Mouse (Mus musculus) liver, postnatal 0 days (tissue): Measurements from ENCODE around the gene Fam214b. TPM values are rescaled to one million over a fixed set of nuclear protein-coding genes. Genes with fewer than 3 reads are reported as not detected.

Experiments
- ATAC-seq: fragments of 200-750 bp; cut with Nextera tagmentation; 2 replicates; pipeline ENCODE4 v1.8.0; 2017; ENCODE audit warnings: mild to moderate bottlenecking, moderate library complexity
- DNase-seq: peaks from one replicate; pipeline ENCODE4 v3.0.0-alpha.2; 2016
- H3K27ac ChIP-seq: fragments of 300-500 bp; sonication (generic); 2 replicates; pipeline ENCODE4 v1.5.1; 2014; ENCODE audit warnings: antibody characterized with exemption, moderate library complexity, mild to moderate bottlenecking, low read depth
- H3K27me3 ChIP-seq: fragments of 300-500 bp; sonication (generic); 2 replicates; pipeline ENCODE4 v1.6.1; 2014; ENCODE audit warnings: low read length, control low read depth, mixed read lengths; ENCODE audit not compliant: insufficient read depth
- H3K36me3 ChIP-seq: fragments of 300-500 bp; sonication (generic); replicated peaks from 2 replicates; pipeline ENCODE4 v1.6.1; 2014; ENCODE audit warnings: mild to moderate bottlenecking, control low read depth, low read length, moderate library complexity, mixed read lengths; ENCODE audit not compliant: insufficient read depth
- H3K4me1 ChIP-seq: fragments of 300-500 bp; sonication (generic); 2 replicates; pipeline ENCODE4 v1.6.1; 2014; ENCODE audit warnings: antibody characterized with exemption, mild to moderate bottlenecking, control low read depth; ENCODE audit not compliant: insufficient read depth
- H3K4me2 ChIP-seq: fragments of 300-500 bp; sonication (generic); 2 replicates; pipeline ENCODE4 v1.6.1; 2014; ENCODE audit warnings: low read depth, mild to moderate bottlenecking, low read length, moderate library complexity, mixed read lengths
- H3K4me3 ChIP-seq: fragments of 300-500 bp; sonication (generic); 2 replicates; pipeline ENCODE4 v1.5.1; 2014; ENCODE audit warnings: low read depth, low read length
- H3K9ac ChIP-seq: fragments of 300-500 bp; sonication (generic); replicated peaks from 2 replicates; pipeline ENCODE4 v1.6.1; 2014; ENCODE audit warnings: mild to moderate bottlenecking, moderate library complexity
- H3K9me3 ChIP-seq: fragments of 300-500 bp; sonication (generic); 2 replicates; pipeline ENCODE4 v1.6.1; 2016; ENCODE audit warnings: mild to moderate bottlenecking, control low read depth, low read length, mixed read lengths
- CTCF ChIP-seq: sonication (generic); IDR thresholded peaks from 2 replicates; pipeline ENCODE4 v1.5.1; 2016; ENCODE audit warnings: antibody characterized with exemption, low read depth
- EP300 ChIP-seq: IDR thresholded peaks from 2 replicates; pipeline ENCODE4 v1.6.1; 2016; ENCODE audit warnings: antibody characterized with exemption, low read depth, mild to moderate bottlenecking
- WGBS: fragments of 180-500 bp; shearing (Covaris S2); extraction: QIAGEN DNeasy Blood & Tissue Kit; methylation state at CpG from one replicate; pipeline ENCODE4 v1.1.7; 2014; ENCODE audit not compliant: insufficient replicate concordance; 5-methylcytosine and 5-hydroxymethylcytosine counted together
- polyA plus RNA-seq: library from polyadenylated mRNA; unstranded; fragments of >200 nt; fragmentation: Nextera tagmentation; extraction: Ambion mirVana; gene quantifications from 2 replicates; pipeline ENCODE4 v1.2.1, GENCODE M21; 2015

The Fam214b gene
- polyA plus RNA-seq, 1 experiment from 2014 or later, result 11.7 TPM

DNA sequence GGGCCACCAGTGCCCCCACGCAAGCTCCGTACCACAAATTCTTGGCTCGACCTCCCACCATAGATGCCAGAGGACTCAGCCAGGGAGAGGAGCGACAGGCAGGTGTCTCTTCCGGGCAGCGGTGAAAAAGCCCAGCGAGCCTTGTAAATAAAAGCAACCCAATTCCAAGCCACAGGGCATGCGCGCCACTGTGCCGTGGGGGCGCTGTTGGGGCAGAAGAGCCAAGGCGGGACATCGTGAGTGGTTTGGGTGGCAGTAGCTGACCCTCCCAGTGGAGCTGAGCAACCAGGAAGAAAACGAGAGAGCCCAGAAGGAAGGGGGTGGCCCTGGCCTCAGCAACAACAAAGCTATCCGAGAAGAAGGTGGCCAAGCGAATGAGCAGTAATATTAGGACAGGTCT lies 25.1 kb downstream of the Fam214b start:
- Histone ChIP-seq H3K9me3 (no peaks in the 10 kb centered on the region), H3K36me3 (peaks cover 37% of the 10 kb centered on the region), H3K4me2 (no peak overlapping the region), H3K9ac (no peak overlapping the region), H3K4me3 (no peak overlapping the region), H3K27me3 (no peaks in the 10 kb centered on the region), H3K4me1 (peaks cover 7% of the 10 kb centered on the region), H3K27ac (no peak overlapping the region)
- TF ChIP-seq CTCF (no peak), EP300 (no peak)
- ATAC-seq (no peak), DNase-seq (no peak)
- WGBS, result 90% methylated on average over 16 of the region's 16 CpGs

DNA sequence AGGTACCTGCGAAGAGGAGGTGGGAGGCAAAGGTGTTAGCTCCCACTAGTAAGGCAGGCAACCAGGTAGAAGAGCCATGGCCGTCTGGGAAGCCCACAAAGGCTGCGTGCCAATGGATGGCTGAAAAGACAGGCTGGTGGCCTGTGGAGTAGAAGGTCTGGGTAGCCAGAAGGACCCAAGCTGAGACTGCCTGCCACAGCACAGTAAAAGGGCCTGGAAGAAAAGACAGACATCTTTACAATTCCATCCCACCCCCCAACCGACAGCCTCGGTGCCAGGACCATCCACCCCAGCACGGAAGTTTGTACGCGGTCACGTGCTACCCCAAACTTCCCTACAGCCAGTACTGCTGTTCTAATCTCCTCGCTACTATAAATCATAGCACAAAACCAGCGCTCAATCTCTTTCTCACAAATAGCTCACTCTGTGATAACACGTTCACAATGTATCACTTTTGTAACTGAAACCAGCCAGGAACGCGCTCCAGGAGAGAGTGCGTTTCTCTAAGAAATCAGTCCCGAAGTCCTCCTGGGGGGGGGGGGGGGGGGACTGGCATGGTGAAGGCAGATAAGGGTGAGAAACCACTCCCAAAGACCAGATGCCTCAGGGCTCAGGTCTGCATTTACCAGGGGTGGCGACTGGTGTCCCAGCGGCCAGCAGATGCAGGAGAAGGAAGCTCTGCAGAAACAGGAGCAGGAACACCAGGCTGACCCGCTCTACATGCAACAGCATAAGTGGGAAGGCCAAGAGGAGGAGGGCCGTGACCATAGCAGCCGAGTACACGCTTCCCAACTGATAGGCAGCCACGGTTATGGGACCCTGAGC lies 26.2 kb downstream of the Fam214b start:
- Histone ChIP-seq H3K27me3 (no peaks in the 10 kb centered on the region), H3K27ac (no peak overlapping the region), H3K4me1 (peaks cover 3% of the 10 kb centered on the region), H3K9me3 (no peaks in the 10 kb centered on the region), H3K4me3 (no peak overlapping the region), H3K4me2 (no peak overlapping the region), H3K9ac (no peak overlapping the region), H3K36me3 (peaks cover 37% of the 10 kb centered on the region)
- 70% methylated on average over 23 of the region's 23 CpGs for WGBS
- ATAC-seq (no peak), DNase-seq (no peak)
- TF ChIP-seq CTCF (no peak), EP300 (no peak)

DNA sequence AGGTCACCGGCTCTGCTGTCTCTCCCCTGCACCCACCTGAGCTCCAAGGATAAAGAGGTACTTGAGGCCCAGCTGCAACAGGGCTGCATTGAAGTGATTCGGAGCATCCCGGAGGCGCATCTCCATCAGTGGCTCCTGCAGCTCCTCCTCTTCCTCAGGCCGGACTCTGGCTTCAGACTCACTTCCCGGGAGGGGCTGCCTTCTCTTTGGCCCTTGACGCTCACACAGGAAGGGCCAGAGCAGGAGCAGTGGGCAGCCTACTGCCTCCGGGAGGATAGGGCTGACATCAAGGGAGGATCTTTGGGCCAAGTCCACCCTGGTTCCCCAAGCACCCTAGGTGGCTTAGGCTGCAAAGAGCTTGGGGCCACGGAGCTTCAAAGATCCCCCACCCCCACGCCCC lies 26.8 kb downstream of the Fam214b start:
- WGBS, result 87% methylated on average over 10 of the region's 10 CpGs
- ATAC-seq (no peak), DNase-seq (no peak)
- H3K36me3 ChIP-seq, result peaks cover 34% of the 10 kb centered on the region
- no peak overlapping the region for H3K9ac ChIP-seq
- TF ChIP-seq CTCF (no peak), EP300 (no peak)
- no peaks in the 10 kb centered on the region for H3K9me3 ChIP-seq
- H3K4me2 ChIP-seq, result no peak overlapping the region
- H3K4me1 ChIP-seq, result no peaks in the 10 kb centered on the region; the same call in 1 of the 2 replicates
- H3K27ac ChIP-seq, result no peak overlapping the region
- H3K4me3 ChIP-seq, result no peak overlapping the region
- no peaks in the 10 kb centered on the region for H3K27me3 ChIP-seq

DNA sequence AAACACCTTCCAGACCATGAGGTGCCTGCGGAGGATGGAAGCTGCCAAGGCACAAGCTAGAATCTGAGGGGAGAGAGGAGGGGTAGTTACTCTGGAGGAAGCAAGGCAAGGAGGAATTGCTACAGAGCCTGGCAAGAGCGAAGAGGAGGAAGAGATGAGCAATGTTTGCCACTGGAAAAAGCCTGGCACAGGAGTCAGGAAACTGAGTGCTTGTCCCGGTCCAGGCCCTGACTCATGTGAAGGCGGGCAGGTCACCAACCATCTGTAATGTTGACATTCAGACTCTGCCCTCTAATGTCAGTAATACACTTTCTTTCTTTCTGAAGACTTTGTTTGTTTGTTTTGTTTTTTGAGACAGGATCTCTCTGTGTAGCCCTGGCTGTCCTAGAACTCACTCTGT lies 27.9 kb downstream of the Fam214b start:
- no peak overlapping the region for H3K9ac ChIP-seq
- H3K4me3 ChIP-seq, result no peak overlapping the region
- no peak for TF ChIP-seq EP300
- no peak for TF ChIP-seq CTCF
- H3K9me3 ChIP-seq, result no peaks in the 10 kb centered on the region
- H3K36me3 ChIP-seq, result peaks cover 28% of the 10 kb centered on the region
- no peaks in the 10 kb centered on the region for H3K4me1 ChIP-seq
- no peak overlapping the region for H3K4me2 ChIP-seq
- no peak for DNase-seq
- 85% methylated on average over 4 of the region's 4 CpGs for WGBS
- H3K27ac ChIP-seq, result no peak overlapping the region
- no peaks in the 10 kb centered on the region for H3K27me3 ChIP-seq
- ATAC-seq, result no peak

DNA sequence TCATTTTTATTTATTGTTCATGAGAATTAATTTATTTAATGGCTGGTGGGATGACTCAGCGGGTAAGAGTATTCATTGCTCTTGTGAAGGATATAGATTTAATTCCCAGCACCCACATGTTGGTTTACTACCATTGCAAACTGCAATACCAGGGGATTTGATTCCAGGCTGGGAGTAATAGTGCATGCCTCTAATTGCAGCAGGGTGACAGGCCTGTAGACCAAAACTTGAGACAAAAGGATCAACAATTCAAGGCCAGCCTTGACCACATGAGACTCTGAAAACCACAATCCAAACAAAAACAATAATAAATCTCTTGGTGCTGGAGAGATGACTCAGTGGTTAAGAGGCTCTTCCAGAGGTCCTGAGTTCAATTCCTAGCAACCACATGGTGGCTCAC lies 33.9 kb downstream of the Fam214b start:
- WGBS, result 76% methylated on average over 1 of the region's 1 CpGs
- Histone ChIP-seq H3K27me3 (no peaks in the 10 kb centered on the region), H3K9me3 (no peaks in the 10 kb centered on the region), H3K4me2 (no peak overlapping the region), H3K9ac (no peak overlapping the region), H3K4me1 (peaks cover 6% of the 10 kb centered on the region; the same call in 1 of the 2 replicates), H3K27ac (no peak overlapping the region), H3K4me3 (no peak overlapping the region), H3K36me3 (no peaks in the 10 kb centered on the region; the same call in 1 of the 2 replicates)
- no peak for TF ChIP-seq EP300
- ATAC-seq (no peak), DNase-seq (no peak)

DNA sequence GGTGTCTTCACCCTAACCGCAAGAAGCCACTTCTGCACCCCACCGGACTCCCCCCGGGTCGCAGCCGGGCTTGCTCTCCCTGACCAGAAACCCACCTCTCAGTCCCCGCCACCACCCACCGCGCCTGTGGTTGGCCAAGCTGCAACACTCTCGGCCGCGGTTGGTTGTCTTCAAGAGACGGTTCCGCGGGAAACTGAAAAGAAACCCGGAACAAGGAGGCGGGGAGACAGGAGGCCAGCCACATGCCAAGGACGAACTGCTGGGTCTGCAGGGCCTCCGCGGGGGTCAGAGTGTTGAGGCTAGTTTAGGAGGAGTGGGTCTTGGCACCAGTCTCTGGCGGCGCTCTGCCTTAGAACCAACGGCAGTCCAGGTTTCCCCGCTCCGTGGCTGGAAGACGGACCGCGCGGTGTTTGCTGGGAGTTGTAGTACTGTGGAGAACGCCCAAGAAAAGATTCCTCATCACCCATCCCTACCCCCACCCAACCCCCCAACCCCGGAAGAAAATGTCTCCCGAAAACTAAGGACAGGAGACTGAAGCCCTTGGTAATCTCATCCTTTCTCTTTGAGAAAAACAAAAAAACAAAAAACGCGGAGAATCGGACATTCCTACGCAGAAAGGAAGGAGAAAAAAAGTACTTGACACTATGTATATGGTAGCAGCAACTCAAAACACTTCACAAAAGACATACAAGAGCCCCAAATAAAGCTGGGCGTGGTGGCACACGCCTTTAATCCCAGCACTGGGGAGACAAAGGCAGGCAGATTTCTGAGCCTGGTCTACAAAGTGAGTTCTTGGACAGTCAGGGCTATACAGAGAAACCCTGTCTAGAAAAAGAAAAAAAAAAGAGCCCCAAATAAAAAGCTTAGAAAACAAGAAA lies 35.6 kb downstream of the Fam214b start, which contains the start of gene Fancg:
Fancg (minus strand) TSS at position 346 of the 878 bp plus-strand sequence.
- peak; percentile 82 for DNase-seq
- H3K27ac ChIP-seq, result peak within 1 kb of the TSS; percentile 61
- H3K9me3 ChIP-seq, result no peaks in the 10 kb centered on the region
- peak within 1 kb of the TSS; percentile 88 for H3K4me3 ChIP-seq
- peak; percentile 83 for ATAC-seq
- H3K9ac ChIP-seq, result peak within 1 kb of the TSS; percentile 84
- TF ChIP-seq CTCF, result no peak
- peak within 1 kb of the TSS; percentile 96 for H3K4me2 ChIP-seq
- peaks cover 6% of the 10 kb centered on the region; the same call in 1 of the 2 replicates for H3K4me1 ChIP-seq
- under 1% methylated on average over 37 of the region's 37 CpGs for WGBS
- no peaks in the 10 kb centered on the region for H3K36me3 ChIP-seq
- no peaks in the 10 kb centered on the region for H3K27me3 ChIP-seq
